Mouse (Mus musculus) spleen, adult 2 months (tissue): Measurements from ENCODE around the gene Mfsd2a. TPM values are rescaled to one million over a fixed set of nuclear protein-coding genes. Genes with fewer than 3 reads are reported as not detected.

Experiments used
- DNase-seq, 2 experiments: peaks; one replicate each; pipeline versions ENCODE4 v3.0.0 to v3.0.0-alpha.2; 2012 to 2021; ENCODE audit warnings: low spot score in 2 of 2, low read depth in 1 of 2
- H3K27ac ChIP-seq: fragments of 200-500 bp; 2 replicates; pipeline ENCODE4 v1.5.1; 2012; ENCODE audit warnings: low read length, inconsistent platforms; ENCODE audit not compliant: insufficient read depth
- H3K27me3 ChIP-seq: fragments of 200-500 bp; 2 replicates; pipeline ENCODE4 v1.6.1; 2012; ENCODE audit warnings: mild to moderate bottlenecking, moderate library complexity, low read length, inconsistent platforms; ENCODE audit not compliant: control insufficient read depth, insufficient read depth
- H3K36me3 ChIP-seq: fragments of 200-500 bp; 2 replicates; pipeline ENCODE4 v1.6.1; 2012; ENCODE audit warnings: mild to moderate bottlenecking, low read length, inconsistent platforms; ENCODE audit not compliant: control insufficient read depth, insufficient read depth
- H3K4me1 ChIP-seq: fragments of 200-500 bp; 2 replicates; pipeline ENCODE4 v1.6.1; 2011; ENCODE audit warnings: inconsistent platforms; ENCODE audit not compliant: control insufficient read depth, insufficient read depth, insufficient read length
- H3K4me3 ChIP-seq: fragments of 200-500 bp; 2 replicates; pipeline ENCODE4 v1.5.1; 2011; ENCODE audit warnings: mild to moderate bottlenecking, inconsistent platforms; ENCODE audit not compliant: insufficient read depth, insufficient read length; ENCODE audit errors: extremely low read depth
- CTCF ChIP-seq: fragments of 200-500 bp; IDR thresholded peaks from 2 replicates; pipeline ENCODE4 v1.5.1; 2011; ENCODE audit warnings: mild to moderate bottlenecking, inconsistent platforms; ENCODE audit not compliant: insufficient read depth, insufficient read length, insufficient replicate concordance; ENCODE audit errors: extremely low read depth
- POLR2A ChIP-seq: fragments of 200-500 bp; IDR thresholded peaks from 2 replicates; pipeline ENCODE4 v1.6.1; 2011; ENCODE audit warnings: low read depth, low read length, inconsistent platforms
- WGBS: fragments of 180-500 bp; shearing (Covaris S2); methylation state at CpG from one replicate; pipeline ENCODE4 v1.1.7; 2018; 5-methylcytosine and 5-hydroxymethylcytosine counted together
- polyA plus RNA-seq: library from polyadenylated mRNA; depleted of rRNA; stranded (reverse); fragments of >200 nt; gene quantifications from 2 replicates; pipeline ENCODE4 v1.2.3, GENCODE M21; 2012

Mfsd2a gene
- polyA plus RNA-seq, 1 experiment: 0.82 TPM

- Histone ChIP-seq H3K27ac (no peak overlapping the region), H3K4me1 (peaks cover 20% of the 10 kb centered on the region; the same call in 1 of the 2 replicates), H3K36me3 (no peaks in the 10 kb centered on the region), H3K27me3 (peaks cover under 1% of the 10 kb centered on the region; the same call in 1 of the 2 replicates), H3K4me3 (peak overlapping the region; percentile 20; the same call in 1 of the 2 replicates)
- WGBS: 12% methylated on average over 17 of the region's 17 CpGs
- TF ChIP-seq CTCF (no peak), POLR2A (no peak; the same call in 1 of the 2 replicates)
- peak; percentile 54 to 82 for DNase-seq
Measured at GRCm38 (mm10) chr4:122955412-122956136, 5.4 kb downstream of the Mfsd2a start.

- no peak for TF ChIP-seq CTCF
- TF ChIP-seq POLR2A: no peak
- H3K27ac ChIP-seq: no peak overlapping the region
- WGBS: 58% methylated on average over 5 of the region's 5 CpGs
- DNase-seq: no peak
- H3K4me1 ChIP-seq: peaks cover 18% of the 10 kb centered on the region; the same call in 1 of the 2 replicates
- no peaks in the 10 kb centered on the region for H3K36me3 ChIP-seq
- H3K4me3 ChIP-seq: peak overlapping the region; percentile 7; the same call in 1 of the 2 replicates
- no peaks in the 10 kb centered on the region for H3K27me3 ChIP-seq
Measured at GRCm38 (mm10) chr4:122954680-122955411, 6.1 kb downstream of the Mfsd2a start.

GRCm38 (mm10) chr4:122949096-122949495, 11.9 kb downstream of the Mfsd2a start:
- DNase-seq: no peak
- 89% methylated on average over 8 of the region's 8 CpGs for WGBS
- no peak overlapping the region for H3K4me3 ChIP-seq

GRCm38 (mm10) chr4:122947223-122947622, 13.8 kb downstream of the Mfsd2a start:
- Histone ChIP-seq H3K36me3 (no peaks in the 10 kb centered on the region), H3K4me3 (no peak overlapping the region), H3K4me1 (peaks cover 7% of the 10 kb centered on the region; the same call in 1 of the 2 replicates), H3K27me3 (no peaks in the 10 kb centered on the region), H3K27ac (no peak overlapping the region)
- DNase-seq: no peak
- 70% methylated on average over 3 of the region's 3 CpGs for WGBS
- no peak for TF ChIP-seq CTCF

More at GRCm38 (mm10) chr4:122949096-122949495, 11.9 kb downstream of the Mfsd2a start:
- Histone ChIP-seq H3K27ac (no peak overlapping the region), H3K27me3 (no peaks in the 10 kb centered on the region), H3K36me3 (no peaks in the 10 kb centered on the region), H3K4me1 (peaks cover 7% of the 10 kb centered on the region; the same call in 1 of the 2 replicates)
- TF ChIP-seq CTCF: no peak
- TF ChIP-seq POLR2A: no peak

GRCm38 (mm10) chr4:122944408-122944807, 16.6 kb downstream of the Mfsd2a start:
- no peaks in the 10 kb centered on the region for H3K36me3 ChIP-seq
- H3K4me1 ChIP-seq: no peaks in the 10 kb centered on the region
- H3K4me3 ChIP-seq: no peak overlapping the region
- TF ChIP-seq CTCF (peak; percentile 48; the same call in 1 of the 2 replicates), POLR2A (no peak)
- H3K27ac ChIP-seq: no peak overlapping the region
- no peak for DNase-seq
- WGBS: 20% methylated on average over 4 of the region's 4 CpGs
- H3K27me3 ChIP-seq: no peaks in the 10 kb centered on the region

- TF ChIP-seq CTCF: no peak
- no peak for TF ChIP-seq POLR2A
- Histone ChIP-seq H3K36me3 (no peaks in the 10 kb centered on the region), H3K27me3 (no peaks in the 10 kb centered on the region), H3K4me1 (peaks cover 6% of the 10 kb centered on the region; the same call in 1 of the 2 replicates), H3K4me3 (no peak overlapping the region), H3K27ac (no peak overlapping the region)
- WGBS: 73% methylated on average over 2 of the region's 2 CpGs
- DNase-seq: no peak
Measured at GRCm38 (mm10) chr4:122939048-122939796, 21.8 kb downstream of the Mfsd2a start.
